Mouse (Mus musculus) forebrain, postnatal 0 days (tissue): ENCODE data around the gene Atg2a. TPM values are rescaled to one million over a fixed set of nuclear protein-coding genes. Genes with fewer than 3 reads are reported as not detected.
"Not testable (repeated sequence)": the region's sequence is repeated elsewhere in the genome, so short reads cannot be mapped to it uniquely, and the experiment has no call there.

ENCODE experiments used
- ATAC-seq: fragments of 200-750 bp; cut with Nextera tagmentation; 2 replicates; pipeline ENCODE4 v1.8.0; 2017; ENCODE audit warnings: mild to moderate bottlenecking, moderate library complexity
- DNase-seq: peaks from one replicate; pipeline ENCODE4 v3.0.0-alpha.2; 2015
- H3K27ac ChIP-seq: fragments of 300-500 bp; sonication (generic); 2 replicates; pipeline ENCODE4 v1.5.1; 2014; ENCODE audit warnings: low read depth, mild to moderate bottlenecking, antibody characterized with exemption, low read length, moderate library complexity, mixed read lengths
- H3K27me3 ChIP-seq: fragments of 300-500 bp; sonication (generic); 2 replicates; pipeline ENCODE4 v1.6.1; 2014; ENCODE audit warnings: mild to moderate bottlenecking, low read length, mixed read lengths; ENCODE audit not compliant: insufficient read depth
- H3K36me3 ChIP-seq: fragments of 300-500 bp; sonication (generic); 2 replicates; pipeline ENCODE4 v1.6.1; 2014; ENCODE audit warnings: mild to moderate bottlenecking, moderate library complexity; ENCODE audit not compliant: insufficient read depth
- H3K4me1 ChIP-seq: fragments of 300-500 bp; sonication (generic); 2 replicates; pipeline ENCODE4 v1.6.1; 2014; ENCODE audit warnings: antibody characterized with exemption; ENCODE audit not compliant: insufficient read depth
- H3K4me2 ChIP-seq: fragments of 300-500 bp; sonication (generic); 2 replicates; pipeline ENCODE4 v1.6.1; 2014; ENCODE audit warnings: low read depth, mild to moderate bottlenecking, moderate library complexity
- H3K4me3 ChIP-seq: fragments of 300-500 bp; sonication (generic); 2 replicates; pipeline ENCODE4 v1.5.1; 2014; ENCODE audit warnings: low read depth, low read length, mixed read lengths
- H3K9ac ChIP-seq: fragments of 300-500 bp; sonication (generic); 2 replicates; pipeline ENCODE4 v1.6.1; 2014; ENCODE audit warnings: mild to moderate bottlenecking
- H3K9me3 ChIP-seq: fragments of 300-500 bp; sonication (generic); 2 replicates; pipeline ENCODE4 v1.6.1; 2016; ENCODE audit warnings: low read length
- CTCF ChIP-seq: sonication (generic); IDR thresholded peaks from 2 replicates; pipeline ENCODE4 v1.5.1; 2016; ENCODE audit warnings: antibody characterized with exemption, control low read depth, low read depth
- WGBS: fragments of 180-500 bp; shearing (Covaris S2); extraction: QIAGEN DNeasy Blood & Tissue Kit; methylation state at CpG from one replicate; pipeline ENCODE4 v1.1.7; 2014; 5-methylcytosine and 5-hydroxymethylcytosine counted together
- microRNA counts: library from miRNA; unstranded; fragments of <30 nt; microRNA quantifications from one replicate; lab custom pipeline; 2015
- microRNA-seq, 2 experiments: library from miRNA; unstranded; fragments of <30 nt; microRNA quantifications; one replicate each; pipeline ENCODE4; 2016
- polyA plus RNA-seq: library from polyadenylated mRNA; unstranded; fragments of >200 nt; fragmentation: Nextera tagmentation; extraction: Ambion mirVana; gene quantifications from 2 replicates; pipeline ENCODE4 v1.2.1, GENCODE M21; 2015
- total RNA-seq: library from RNA; depleted of rRNA; stranded (reverse); fragments of >200 nt; gene quantifications from 2 replicates; pipeline ENCODE4 v1.2.3, GENCODE M21; 2014; rRNA removed

Atg2a gene
- total and polyA plus RNA-seq, 2 experiments from 2014 or later = 7.6 to 26.7 TPM

- 27% methylated on average over 5 of the region's 5 CpGs for WGBS
- H3K4me1 ChIP-seq = no peaks in the 10 kb centered on the region
- no peaks in the 10 kb centered on the region for H3K9me3 ChIP-seq
- H3K36me3 ChIP-seq = 0 out of 2 replicates have a peak, but pooled peaks cover 3% of the 10 kb centered on the region
- DNase-seq = peak; percentile 76
- H3K27ac ChIP-seq = no peak overlapping the region
- ATAC-seq = peak; percentile 77
- TF ChIP-seq CTCF = peak; percentile 86
- no peak overlapping the region for H3K9ac ChIP-seq
- no peak overlapping the region for H3K4me3 ChIP-seq
- no peak overlapping the region for H3K4me2 ChIP-seq
- no peaks in the 10 kb centered on the region for H3K27me3 ChIP-seq
These were observed 63.5 kb downstream of the Atg2a start for GRCm38 (mm10) chr19:6304787-6305516.

GRCm38 (mm10) chr19:6305517-6306115 is 64.1 kb downstream of the Atg2a start:
- Histone ChIP-seq H3K27ac (no peak overlapping the region), H3K27me3 (no peaks in the 10 kb centered on the region)

DNA sequence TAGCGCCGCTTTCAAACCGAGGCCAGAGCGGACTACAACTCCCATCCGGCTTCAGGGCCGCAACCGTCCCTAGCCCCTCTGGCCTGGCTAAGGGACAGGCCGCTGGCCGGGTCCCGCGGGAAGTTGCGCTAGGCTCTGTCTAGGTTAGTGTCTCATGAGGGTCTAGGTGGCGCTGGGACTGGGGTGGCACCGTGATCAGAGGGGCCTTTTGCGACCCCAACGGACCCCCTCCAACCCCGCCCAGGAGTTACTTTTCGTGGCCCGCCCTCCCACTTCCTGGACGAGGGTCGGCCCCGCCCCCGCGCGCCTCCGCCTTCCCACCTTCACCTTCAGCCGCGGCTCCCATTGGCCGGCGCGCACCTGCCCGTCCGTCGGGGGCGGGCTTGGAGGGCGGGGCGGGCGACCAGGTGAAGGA is 64.7 kb downstream of the Atg2a start, which contains the start of gene Cdc42bpg:
Gene Cdc42bpg (plus strand): TSS at position 320 of the 415 bp plus-strand sequence.
- Histone ChIP-seq H3K27ac (no peak within 1 kb of the TSS), H3K4me1 (no peaks in the 10 kb centered on the region), H3K4me2 (peak within 1 kb of the TSS; percentile 55), H3K36me3 (no peaks in the 10 kb centered on the region), H3K27me3 (no peaks in the 10 kb centered on the region), H3K9me3 (no peaks in the 10 kb centered on the region), H3K9ac (peak within 1 kb of the TSS; percentile 50), H3K4me3 (peak within 1 kb of the TSS; percentile 53)
- WGBS = 3% methylated on average over 36 of the region's 38 CpGs
- TF ChIP-seq CTCF = no peak
- ATAC-seq (peak; percentile 38), DNase-seq (peak; percentile 36)

More at GRCm38 (mm10) chr19:6305517-6306115, 64.1 kb downstream of the Atg2a start:
- peak overlapping the region; percentile 53; the same call in 1 of the 2 replicates for H3K4me3 ChIP-seq
- H3K4me1 ChIP-seq = no peaks in the 10 kb centered on the region
- ATAC-seq (no peak), DNase-seq (no peak)
- H3K9me3 ChIP-seq = no peaks in the 10 kb centered on the region
- peak overlapping the region; percentile 55; the same call in 1 of the 2 replicates for H3K4me2 ChIP-seq
- no peak for TF ChIP-seq CTCF
- WGBS = 62% methylated on average over 8 of the region's 8 CpGs
- no peak overlapping the region for H3K9ac ChIP-seq
- no peaks in the 10 kb centered on the region for H3K36me3 ChIP-seq

- peak overlapping the region; percentile 55 for H3K4me2 ChIP-seq
- DNase-seq (peak; percentile 77), ATAC-seq (peak; percentile 61)
- H3K9ac ChIP-seq = peak overlapping the region; percentile 50
- no peak overlapping the region for H3K27ac ChIP-seq
- H3K27me3 ChIP-seq = no peaks in the 10 kb centered on the region
- H3K9me3 ChIP-seq = no peaks in the 10 kb centered on the region
- WGBS = under 1% methylated on average over 34 of the region's 34 CpGs
- H3K4me1 ChIP-seq = no peaks in the 10 kb centered on the region
- TF ChIP-seq CTCF = peak; percentile 73
- H3K4me3 ChIP-seq = peak overlapping the region; percentile 53
- H3K36me3 ChIP-seq = no peaks in the 10 kb centered on the region
These were observed 65.1 kb downstream of the Atg2a start for GRCm38 (mm10) chr19:6306586-6306985.

- Histone ChIP-seq H3K4me1 (no peaks in the 10 kb centered on the region), H3K4me3 (no peak overlapping the region), H3K27ac (no peak overlapping the region), H3K9me3 (no peaks in the 10 kb centered on the region), H3K36me3 (no peaks in the 10 kb centered on the region), H3K27me3 (no peaks in the 10 kb centered on the region), H3K9ac (no peak overlapping the region), H3K4me2 (no peak overlapping the region)
- ATAC-seq (no peak), DNase-seq (no peak)
- 89% methylated on average over 9 of the region's 9 CpGs for WGBS
- no peak for TF ChIP-seq CTCF
These were observed 66.5 kb downstream of the Atg2a start for GRCm38 (mm10) chr19:6307733-6308531.

DNA sequence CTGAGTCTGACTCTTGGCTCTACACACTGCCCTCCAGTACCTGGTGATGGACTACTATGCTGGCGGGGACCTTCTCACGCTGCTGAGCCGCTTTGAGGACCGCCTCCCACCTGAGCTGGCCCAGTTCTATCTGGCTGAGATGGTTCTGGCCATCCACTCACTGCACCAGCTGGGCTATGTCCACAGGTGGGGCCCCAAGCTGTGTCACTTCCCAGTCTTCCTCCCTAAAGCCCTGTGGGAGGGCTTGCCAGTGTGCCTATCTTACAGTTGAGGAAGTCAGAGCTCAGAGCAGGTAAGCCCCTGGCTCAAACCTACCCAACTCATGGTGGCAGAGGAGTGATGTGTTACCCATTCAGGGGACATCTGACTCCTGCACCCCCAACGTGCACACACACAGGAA is 68.7 kb downstream of the Atg2a start:
- H3K9ac ChIP-seq = no peak overlapping the region
- H3K27ac ChIP-seq = no peak overlapping the region
- 88% methylated on average over 5 of the region's 5 CpGs for WGBS
- ATAC-seq (no peak), DNase-seq (no peak)
- peaks cover 9% of the 10 kb centered on the region; the same call in 1 of the 2 replicates for H3K36me3 ChIP-seq
- H3K4me1 ChIP-seq = no peaks in the 10 kb centered on the region
- no peaks in the 10 kb centered on the region for H3K27me3 ChIP-seq
- no peaks in the 10 kb centered on the region for H3K9me3 ChIP-seq
- H3K4me2 ChIP-seq = no peak overlapping the region
- H3K4me3 ChIP-seq = no peak overlapping the region
- no peak for TF ChIP-seq CTCF

DNA sequence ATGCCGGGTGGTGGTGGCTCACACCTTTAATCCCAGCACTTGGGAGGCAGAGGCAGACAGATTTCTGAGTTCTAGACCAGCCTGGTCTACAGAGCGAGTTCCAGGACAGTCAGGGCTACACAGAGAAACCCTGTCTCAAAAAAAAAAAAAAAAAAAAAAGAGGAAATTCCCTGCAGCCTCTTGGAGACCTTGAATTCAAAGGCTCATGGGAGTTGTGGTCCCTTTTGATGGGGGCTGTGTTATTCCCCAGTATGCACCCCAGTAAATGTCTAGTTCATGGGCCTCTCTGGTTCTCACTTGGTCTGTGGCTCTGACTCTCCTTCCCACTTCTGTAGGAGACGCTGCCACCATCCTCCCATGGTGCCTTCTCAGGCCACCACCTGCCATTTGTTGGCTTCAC is 70.3 kb downstream of the Atg2a start:
- H3K36me3 ChIP-seq, H3K4me2 ChIP-seq, H3K27me3 ChIP-seq, H3K9me3 ChIP-seq, H3K9ac ChIP-seq, DNase-seq, H3K4me1 ChIP-seq, H3K4me3 ChIP-seq, ATAC-seq, H3K27ac ChIP-seq: not testable (repeated sequence)
- 92% methylated on average over 3 of the region's 3 CpGs for WGBS

MicroRNA genes within 50 kb of the gene (microRNA counts, 519-probe panel; counts per million panel counts)
- microRNA mmu-miR-192 (lab: Ali Mortazavi, UCI) = 1,756 counts per million, percentile 12 among the panel's probes with 10 or more counts

Small RNAs within 50 kb of the gene (microRNA-seq; reads per million reads assigned to microRNA genes)
- 126 to 132 reads per million in 2 experiments for gene Mir192
- 61.3 to 92.7 reads per million in 2 experiments for gene Mir194-2

Other genes with a start within 250 kb of the Atg2a start
- gene Capn1, start 225.8 kb upstream of the Atg2a start, total RNA-seq = 5.5 and 7.7 TPM in 2 replicates
- gene Capn1, start 225.8 kb upstream of the Atg2a start, polyA plus RNA-seq = 3.0 and 3.3 TPM in 2 replicates
- gene Syvn1, start 195.1 kb upstream of the Atg2a start, total RNA-seq = 15.8 and 23.7 TPM in 2 replicates
- gene Syvn1, start 195.1 kb upstream of the Atg2a start, polyA plus RNA-seq = 24.7 and 27.7 TPM in 2 replicates
- 47.1 and 50.8 TPM in 2 replicates for gene Mrpl49, start 183.9 kb upstream of the Atg2a start, total RNA-seq
- 54.4 and 55.7 TPM in 2 replicates for gene Mrpl49, start 183.9 kb upstream of the Atg2a start, polyA plus RNA-seq
- 1,002 and 1,178 TPM in 2 replicates for gene Fau, start 183.8 kb upstream of the Atg2a start, total RNA-seq
- 610 and 775 TPM in 2 replicates for gene Fau, start 183.8 kb upstream of the Atg2a start, polyA plus RNA-seq
- gene Znhit2, start 180.5 kb upstream of the Atg2a start, total RNA-seq = 42.5 and 50.8 TPM in 2 replicates
- gene Znhit2, start 180.5 kb upstream of the Atg2a start, polyA plus RNA-seq = 46.1 and 47.1 TPM in 2 replicates
- 70.6 and 79.6 TPM in 2 replicates for gene Tm7sf2, start 173.3 kb upstream of the Atg2a start, total RNA-seq
- 37.1 and 43.3 TPM in 2 replicates for gene Tm7sf2, start 173.3 kb upstream of the Atg2a start, polyA plus RNA-seq
- gene Vps51, start 164.4 kb upstream of the Atg2a start, total RNA-seq = 93.0 and 96.8 TPM in 2 replicates
- 78.6 and 93.7 TPM in 2 replicates for gene Vps51, start 164.4 kb upstream of the Atg2a start, polyA plus RNA-seq
- gene Tmem262, start 161.6 kb upstream of the Atg2a start, total RNA-seq = not detected in 2 replicates
- gene Tmem262, start 161.6 kb upstream of the Atg2a start, polyA plus RNA-seq = not detected in 2 replicates
- gene Gm28374, start 159.4 kb upstream of the Atg2a start, total RNA-seq = 0.69 TPM in 1 of 2 replicates, not detected in the other
- 0.57 and 0.68 TPM in 2 replicates for gene Gm28374, start 159.4 kb upstream of the Atg2a start, polyA plus RNA-seq
- gene Zfpl1, start 156.7 kb upstream of the Atg2a start, total RNA-seq = 63.4 and 63.9 TPM in 2 replicates
- gene Zfpl1, start 156.7 kb upstream of the Atg2a start, polyA plus RNA-seq = 100 and 114 TPM in 2 replicates
- gene Cdca5, start 156.7 kb upstream of the Atg2a start, total RNA-seq = 2.2 and 3.0 TPM in 2 replicates
- 4.7 TPM in 2 replicates for gene Cdca5, start 156.7 kb upstream of the Atg2a start, polyA plus RNA-seq
- gene AC131692.1, start 147.2 kb upstream of the Atg2a start, total RNA-seq = not detected in 2 replicates
- not detected in 2 replicates for gene AC131692.1, start 147.2 kb upstream of the Atg2a start, polyA plus RNA-seq
- gene Naaladl1, start 135.9 kb upstream of the Atg2a start, total RNA-seq = 0.14 and 0.15 TPM in 2 replicates
- 0.39 and 0.51 TPM in 2 replicates for gene Naaladl1, start 135.9 kb upstream of the Atg2a start, polyA plus RNA-seq
- 44.8 and 67.7 TPM in 2 replicates for gene Sac3d1, start 123.0 kb upstream of the Atg2a start, total RNA-seq
- 60.8 and 61.5 TPM in 2 replicates for gene Sac3d1, start 123.0 kb upstream of the Atg2a start, polyA plus RNA-seq
- gene Snx15, start 113.4 kb upstream of the Atg2a start, total RNA-seq = 46.1 and 57.0 TPM in 2 replicates
- 58.0 and 60.5 TPM in 2 replicates for gene Snx15, start 113.4 kb upstream of the Atg2a start, polyA plus RNA-seq
- gene Batf2, start 100.7 kb upstream of the Atg2a start, total RNA-seq = not detected in 2 replicates
- gene Batf2, start 100.7 kb upstream of the Atg2a start, polyA plus RNA-seq = not detected in 2 replicates
- 60.6 and 63.8 TPM in 2 replicates for gene Arl2, start 100.1 kb upstream of the Atg2a start, total RNA-seq
- gene Arl2, start 100.1 kb upstream of the Atg2a start, polyA plus RNA-seq = 111 and 118 TPM in 2 replicates
- not detected in 2 replicates for gene Majin, start 57.3 kb upstream of the Atg2a start, total RNA-seq
- not detected in 2 replicates for gene Majin, start 57.3 kb upstream of the Atg2a start, polyA plus RNA-seq
- gene Gpha2, start 15.3 kb upstream of the Atg2a start, total RNA-seq = not detected in 2 replicates
- 0.50 TPM in 1 of 2 replicates, not detected in the other for gene Gpha2, start 15.3 kb upstream of the Atg2a start, polyA plus RNA-seq
- gene Ppp2r5b, start 5.8 kb upstream of the Atg2a start, total RNA-seq = 196 and 203 TPM in 2 replicates
- 144 and 159 TPM in 2 replicates for gene Ppp2r5b, start 5.8 kb upstream of the Atg2a start, polyA plus RNA-seq
- gene Ehd1, start 35.1 kb downstream of the Atg2a start, total RNA-seq = 91.9 and 120 TPM in 2 replicates
- 69.9 and 75.4 TPM in 2 replicates for gene Ehd1, start 35.1 kb downstream of the Atg2a start, polyA plus RNA-seq
- gene Cdc42bpg, start 64.8 kb downstream of the Atg2a start, total RNA-seq = 3.1 and 4.7 TPM in 2 replicates
- 0.11 and 0.23 TPM in 2 replicates for gene Cdc42bpg, start 64.8 kb downstream of the Atg2a start, polyA plus RNA-seq
- 60.5 and 64.3 TPM in 2 replicates for gene Men1, start 93.3 kb downstream of the Atg2a start, total RNA-seq
- gene Men1, start 93.3 kb downstream of the Atg2a start, polyA plus RNA-seq = 58.3 and 60.9 TPM in 2 replicates
- 43.0 and 55.8 TPM in 2 replicates for gene Map4k2, start 99.5 kb downstream of the Atg2a start, total RNA-seq
- gene Map4k2, start 99.5 kb downstream of the Atg2a start, polyA plus RNA-seq = 6.7 and 9.7 TPM in 2 replicates
- gene Sf1, start 122.0 kb downstream of the Atg2a start, total RNA-seq = 70.0 and 113 TPM in 2 replicates
- 89.7 and 102 TPM in 2 replicates for gene Sf1, start 122.0 kb downstream of the Atg2a start, polyA plus RNA-seq
- 6.2 and 8.8 TPM in 2 replicates for gene Pygm, start 142.7 kb downstream of the Atg2a start, total RNA-seq
- 4.7 and 7.6 TPM in 2 replicates for gene Pygm, start 142.7 kb downstream of the Atg2a start, polyA plus RNA-seq
- gene Rasgrp2, start 157.7 kb downstream of the Atg2a start, total RNA-seq = 125 and 170 TPM in 2 replicates
- 130 and 150 TPM in 2 replicates for gene Rasgrp2, start 157.7 kb downstream of the Atg2a start, polyA plus RNA-seq
- gene Nrxn2, start 177.1 kb downstream of the Atg2a start, total RNA-seq = 213 and 256 TPM in 2 replicates
- 45.1 and 49.4 TPM in 2 replicates for gene Nrxn2, start 177.1 kb downstream of the Atg2a start, polyA plus RNA-seq